Mouse (Mus musculus): ENCODE data around the gene Msantd2. TPM values are rescaled to one million over a fixed set of nuclear protein-coding genes. Genes with fewer than 3 reads are reported as not detected.

The Msantd2 gene
- total and polyA plus RNA-seq, 2 experiments from 2014 or later: 5.3 to 6.4 TPM

- WGBS: 44% methylated on average over 5 of the region's 5 CpGs
- H3K4me1 ChIP-seq (ENCODE audit: control insufficient read depth, insufficient read depth): peaks cover 27% of the 10 kb centered on the region
- H3K4me3 ChIP-seq (ENCODE audit: low read depth, low read length): no peak overlapping the region
- H3K4me2 ChIP-seq (ENCODE audit: low read depth, low read length): peak overlapping the region; percentile 42
- TF ChIP-seq EP300 (IDR thresholded peaks at IDR 0.05; ENCODE audit: low read depth) (no peak), CTCF (IDR thresholded peaks at IDR 0.05; ENCODE audit: low read depth) (no peak)
- H3K27ac ChIP-seq (ENCODE audit: low read depth): no peak overlapping the region
- H3K9me3 ChIP-seq (replicated peaks; ENCODE audit: control insufficient read depth, low read length): no peaks in the 10 kb centered on the region
- DNase-seq (ENCODE audit: low spot score) (no peak), ATAC-seq (ENCODE audit: insufficient read depth, low read depth) (no peak)
- no peaks in the 10 kb centered on the region for H3K36me3 ChIP-seq (replicated peaks; ENCODE audit: control insufficient read depth, insufficient read depth, low read length)
- no peak overlapping the region for H3K9ac ChIP-seq (replicated peaks; ENCODE audit: low read depth, low read length)
- no peaks in the 10 kb centered on the region for H3K27me3 ChIP-seq (ENCODE audit: control insufficient read depth, insufficient read depth, low read length)
Measured at GRCm38 (mm10) chr9:37567454-37567853, 78.3 kb downstream of the Msantd2 start.

- H3K4me1 ChIP-seq (ENCODE audit: control insufficient read depth, insufficient read depth): peaks cover 28% of the 10 kb centered on the region
- no peaks in the 10 kb centered on the region for H3K27me3 ChIP-seq (ENCODE audit: control insufficient read depth, insufficient read depth, low read length)
- H3K36me3 ChIP-seq (replicated peaks; ENCODE audit: control insufficient read depth, insufficient read depth, low read length): no peaks in the 10 kb centered on the region
- H3K4me3 ChIP-seq (ENCODE audit: low read depth, low read length): no peak overlapping the region
- TF ChIP-seq CTCF (IDR thresholded peaks at IDR 0.05; ENCODE audit: low read depth) (no peak), EP300 (IDR thresholded peaks at IDR 0.05; ENCODE audit: low read depth) (no peak)
- peak overlapping the region; percentile 42 for H3K4me2 ChIP-seq (ENCODE audit: low read depth, low read length)
- WGBS: 17% methylated on average over 15 of the region's 15 CpGs
- no peak overlapping the region for H3K27ac ChIP-seq (ENCODE audit: low read depth)
- no peak for DNase-seq (ENCODE audit: low spot score)
- peak; percentile 24; the same call in 1 of the 2 replicates for ATAC-seq (ENCODE audit: insufficient read depth, low read depth)
- no peak overlapping the region for H3K9ac ChIP-seq (replicated peaks; ENCODE audit: low read depth, low read length)
- H3K9me3 ChIP-seq (replicated peaks; ENCODE audit: control insufficient read depth, low read length): no peaks in the 10 kb centered on the region
Measured at GRCm38 (mm10) chr9:37567892-37568604, 78.9 kb downstream of the Msantd2 start.

- Histone ChIP-seq H3K36me3 (replicated peaks; ENCODE audit: control insufficient read depth, insufficient read depth, low read length) (no peaks in the 10 kb centered on the region), H3K9ac (replicated peaks; ENCODE audit: low read depth, low read length) (no peak overlapping the region), H3K9me3 (replicated peaks; ENCODE audit: control insufficient read depth, low read length) (no peaks in the 10 kb centered on the region), H3K27me3 (ENCODE audit: control insufficient read depth, insufficient read depth, low read length) (no peaks in the 10 kb centered on the region), H3K4me3 (ENCODE audit: low read depth, low read length) (no peak overlapping the region), H3K4me1 (ENCODE audit: control insufficient read depth, insufficient read depth) (peaks cover 28% of the 10 kb centered on the region), H3K27ac (ENCODE audit: low read depth) (peak overlapping the region; percentile 30; the same call in 1 of the 2 replicates), H3K4me2 (ENCODE audit: low read depth, low read length) (peak overlapping the region; percentile 42)
- 34% methylated on average over 4 of the region's 4 CpGs for WGBS
- DNase-seq (ENCODE audit: low spot score): no peak
- TF ChIP-seq CTCF (IDR thresholded peaks at IDR 0.05; ENCODE audit: low read depth) (no peak), EP300 (IDR thresholded peaks at IDR 0.05; ENCODE audit: low read depth) (no peak)
- ATAC-seq (ENCODE audit: insufficient read depth, low read depth): no peak; the same call in 1 of the 2 replicates
Measured at GRCm38 (mm10) chr9:37568605-37569214, 79.6 kb downstream of the Msantd2 start.

- peaks cover 28% of the 10 kb centered on the region for H3K4me1 ChIP-seq (ENCODE audit: control insufficient read depth, insufficient read depth)
- no peaks in the 10 kb centered on the region for H3K27me3 ChIP-seq (ENCODE audit: control insufficient read depth, insufficient read depth, low read length)
- no peaks in the 10 kb centered on the region for H3K9me3 ChIP-seq (replicated peaks; ENCODE audit: control insufficient read depth, low read length)
- no peak overlapping the region for H3K4me3 ChIP-seq (ENCODE audit: low read depth, low read length)
- WGBS: 63% methylated on average over 2 of the region's 2 CpGs
- ATAC-seq (ENCODE audit: insufficient read depth, low read depth): no peak
- H3K36me3 ChIP-seq (replicated peaks; ENCODE audit: control insufficient read depth, insufficient read depth, low read length): no peaks in the 10 kb centered on the region
- no peak overlapping the region for H3K27ac ChIP-seq (ENCODE audit: low read depth)
- no peak for DNase-seq (ENCODE audit: low spot score)
- H3K4me2 ChIP-seq (ENCODE audit: low read depth, low read length): no peak overlapping the region
- H3K9ac ChIP-seq (replicated peaks; ENCODE audit: low read depth, low read length): no peak overlapping the region
- no peak for TF ChIP-seq CTCF (IDR thresholded peaks at IDR 0.05; ENCODE audit: low read depth)
- TF ChIP-seq EP300 (IDR thresholded peaks at IDR 0.05; ENCODE audit: low read depth): no peak
Measured at GRCm38 (mm10) chr9:37569231-37569835, 80.2 kb downstream of the Msantd2 start.

- Histone ChIP-seq H3K36me3 (replicated peaks; ENCODE audit: control insufficient read depth, insufficient read depth, low read length) (no peaks in the 10 kb centered on the region), H3K9ac (replicated peaks; ENCODE audit: low read depth, low read length) (no peak overlapping the region), H3K27me3 (ENCODE audit: control insufficient read depth, insufficient read depth, low read length) (no peaks in the 10 kb centered on the region), H3K9me3 (replicated peaks; ENCODE audit: control insufficient read depth, low read length) (no peaks in the 10 kb centered on the region), H3K4me3 (ENCODE audit: low read depth, low read length) (no peak overlapping the region), H3K4me1 (ENCODE audit: control insufficient read depth, insufficient read depth) (peaks cover 28% of the 10 kb centered on the region), H3K27ac (ENCODE audit: low read depth) (no peak overlapping the region), H3K4me2 (ENCODE audit: low read depth, low read length) (no peak overlapping the region)
- ATAC-seq (ENCODE audit: insufficient read depth, low read depth) (no peak), DNase-seq (ENCODE audit: low spot score) (no peak)
- WGBS: 23% methylated on average over 3 of the region's 3 CpGs
- TF ChIP-seq CTCF (IDR thresholded peaks at IDR 0.05; ENCODE audit: low read depth) (no peak), EP300 (IDR thresholded peaks at IDR 0.05; ENCODE audit: low read depth) (no peak)
Measured at GRCm38 (mm10) chr9:37572204-37572876, 83.2 kb downstream of the Msantd2 start.

Other genes with a start within 250 kb of the Msantd2 start
- 0.92 and 3.7 TPM in 2 replicates for gene Slc37a2, start 233.6 kb upstream of the Msantd2 start, total RNA-seq (2014; rRNA removed; ENCODE audit: low replicate concordance)
- 1.2 and 1.4 TPM in 2 replicates for gene Slc37a2, start 233.6 kb upstream of the Msantd2 start, polyA plus RNA-seq (2015; fragmentation: Nextera tagmentation; extraction: Ambion mirVana)
- 0.99 and 4.4 TPM in 2 replicates for gene Ccdc15, start 140.9 kb upstream of the Msantd2 start, total RNA-seq (2014; rRNA removed; ENCODE audit: low replicate concordance)
- gene Ccdc15, start 140.9 kb upstream of the Msantd2 start, polyA plus RNA-seq (2015; fragmentation: Nextera tagmentation; extraction: Ambion mirVana): 2.5 and 2.7 TPM in 2 replicates
- 0.04 TPM in 1 of 2 replicates, not detected in the other for gene Hepacam, start 122.0 kb upstream of the Msantd2 start, total RNA-seq (2014; rRNA removed; ENCODE audit: low replicate concordance)
- gene Hepacam, start 122.0 kb upstream of the Msantd2 start, polyA plus RNA-seq (2015; fragmentation: Nextera tagmentation; extraction: Ambion mirVana): 0.03 and 0.10 TPM in 2 replicates
- 29.5 and 44.2 TPM in 2 replicates for gene Robo4, start 87.4 kb upstream of the Msantd2 start, total RNA-seq (2014; rRNA removed; ENCODE audit: low replicate concordance)
- 10.2 and 12.4 TPM in 2 replicates for gene Robo4, start 87.4 kb upstream of the Msantd2 start, polyA plus RNA-seq (2015; fragmentation: Nextera tagmentation; extraction: Ambion mirVana)
- not detected in 2 replicates for gene Robo3, start 56.1 kb upstream of the Msantd2 start, total RNA-seq (2014; rRNA removed; ENCODE audit: low replicate concordance)
- gene Robo3, start 56.1 kb upstream of the Msantd2 start, polyA plus RNA-seq (2015; fragmentation: Nextera tagmentation; extraction: Ambion mirVana): 0.12 and 0.18 TPM in 2 replicates
- 115 and 117 TPM in 2 replicates for gene Esam, start 38.8 kb downstream of the Msantd2 start, total RNA-seq (2014; rRNA removed; ENCODE audit: low replicate concordance)
- 82.6 and 83.4 TPM in 2 replicates for gene Esam, start 38.8 kb downstream of the Msantd2 start, polyA plus RNA-seq (2015; fragmentation: Nextera tagmentation; extraction: Ambion mirVana)
- 17.2 TPM in 1 of 2 replicates, not detected in the other for gene Vsig2, start 49.9 kb downstream of the Msantd2 start, total RNA-seq (2014; rRNA removed; ENCODE audit: low replicate concordance)
- 1.4 and 1.5 TPM in 2 replicates for gene Vsig2, start 49.9 kb downstream of the Msantd2 start, polyA plus RNA-seq (2015; fragmentation: Nextera tagmentation; extraction: Ambion mirVana)
- gene Nrgn, start 63.6 kb downstream of the Msantd2 start, total RNA-seq (2014; rRNA removed; ENCODE audit: low replicate concordance): not detected in 2 replicates
- gene Nrgn, start 63.6 kb downstream of the Msantd2 start, polyA plus RNA-seq (2015; fragmentation: Nextera tagmentation; extraction: Ambion mirVana): 2.0 and 2.3 TPM in 2 replicates
- 5.4 and 5.8 TPM in 2 replicates for gene Siae, start 66.4 kb downstream of the Msantd2 start, total RNA-seq (2014; rRNA removed; ENCODE audit: low replicate concordance)
- gene Siae, start 66.4 kb downstream of the Msantd2 start, polyA plus RNA-seq (2015; fragmentation: Nextera tagmentation; extraction: Ambion mirVana): 6.4 and 9.3 TPM in 2 replicates
- 13.8 TPM in 1 of 2 replicates, not detected in the other for gene Spa17, start 124.4 kb downstream of the Msantd2 start, total RNA-seq (2014; rRNA removed; ENCODE audit: low replicate concordance)
- 14.0 and 15.7 TPM in 2 replicates for gene Spa17, start 124.4 kb downstream of the Msantd2 start, polyA plus RNA-seq (2015; fragmentation: Nextera tagmentation; extraction: Ambion mirVana)
- gene Tbrg1, start 168.0 kb downstream of the Msantd2 start, total RNA-seq (2014; rRNA removed; ENCODE audit: low replicate concordance): 73.3 and 86.2 TPM in 2 replicates
- 78.3 and 80.5 TPM in 2 replicates for gene Tbrg1, start 168.0 kb downstream of the Msantd2 start, polyA plus RNA-seq (2015; fragmentation: Nextera tagmentation; extraction: Ambion mirVana)
- not detected in 2 replicates for gene Panx3, start 179.9 kb downstream of the Msantd2 start, total RNA-seq (2014; rRNA removed; ENCODE audit: low replicate concordance)
- not detected in 2 replicates for gene Panx3, start 179.9 kb downstream of the Msantd2 start, polyA plus RNA-seq (2015; fragmentation: Nextera tagmentation; extraction: Ambion mirVana)
- gene Olfr160, start 226.9 kb downstream of the Msantd2 start, total RNA-seq (2014; rRNA removed; ENCODE audit: low replicate concordance): not detected in 2 replicates
- not detected in 2 replicates for gene Olfr160, start 226.9 kb downstream of the Msantd2 start, polyA plus RNA-seq (2015; fragmentation: Nextera tagmentation; extraction: Ambion mirVana)